In genomic region chr12:109748326-109749059, GRCm38 (mm10) we compare ENCODE assay signal across 8 mouse cellular contexts.
DNase-seq lines count a peak whose midpoint lies in the region; ATAC-seq and TF ChIP-seq lines count a peak whose summit lies in the region.

No protein-coding gene starts in this region.

- 0 out of 2 replicates have a peak overlapping the region, but pooled peaks have one; percentile 9 for H3K4me2 ChIP-seq in intestine, postnatal 0 days (replicated peaks; ENCODE audit: low read depth)
- H3K4me2 ChIP-seq in midbrain, embryonic 15.5 days, result no peak overlapping the region

- no peaks in the 10 kb centered on the region for H3K9me3 ChIP-seq in embryonic facial prominence, embryonic 10.5 days
- no peaks in the 10 kb centered on the region for H3K9me3 ChIP-seq in intestine, postnatal 0 days (ENCODE audit: control insufficient read depth)
- H3K9me3 ChIP-seq in midbrain, embryonic 15.5 days, result no peaks in the 10 kb centered on the region

- H3K4me1 ChIP-seq in heart, adult 2 months (ENCODE audit: control insufficient read depth, insufficient read depth, low read length), result no peaks in the 10 kb centered on the region
- H3K4me1 ChIP-seq in embryonic facial prominence, embryonic 10.5 days, result peaks cover 59% of the 10 kb centered on the region
- peaks cover 3% of the 10 kb centered on the region; the same call in 1 of the 2 replicates for H3K4me1 ChIP-seq in intestine, postnatal 0 days (replicated peaks; ENCODE audit: control insufficient read depth, insufficient read depth, low read length)
- H3K4me1 ChIP-seq in midbrain, embryonic 15.5 days, result peaks cover 51% of the 10 kb centered on the region

- TF ChIP-seq CTCF in heart, adult 2 months (IDR thresholded peaks at IDR 0.05), result no peak
- no peak for TF ChIP-seq CTCF in intestine, postnatal 0 days (IDR thresholded peaks at IDR 0.05; ENCODE audit: low read depth)

- no peak overlapping the region for H3K9ac ChIP-seq in heart, adult 2 months (ENCODE audit: low read depth, low read length)
- H3K9ac ChIP-seq in intestine, postnatal 0 days (ENCODE audit: low read depth, low read length), result no peak overlapping the region
- H3K9ac ChIP-seq in midbrain, embryonic 15.5 days, result no peak overlapping the region

- TF ChIP-seq POLR2A in heart, adult 2 months (IDR thresholded peaks at IDR 0.05; ENCODE audit: insufficient read depth, low read depth, low read length), result no peak

- H3K79me2 ChIP-seq in heart, adult 2 months (replicated peaks; ENCODE audit: control insufficient read depth, insufficient read depth, low read length), result no peaks in the 10 kb centered on the region

- 65% methylated on average over 12 of the region's 12 CpGs for WGBS in heart, adult 2 months
- 82% methylated on average over 12 of the region's 12 CpGs for WGBS in embryonic facial prominence, embryonic 10.5 days
- WGBS in intestine, postnatal 0 days, result 54% methylated on average over 12 of the region's 12 CpGs
- WGBS in midbrain, embryonic 15.5 days, result 72% methylated on average over 12 of the region's 12 CpGs

- intact Hi-C loops in heart, adult 2 months (cut with DNase I), result no loop called here

- no peak for TF ChIP-seq EP300 in heart, adult 2 months (IDR thresholded peaks at IDR 0.05; ENCODE audit: insufficient read depth, low read depth, low read length)

- no peak for ATAC-seq in intestine, postnatal 0 days
- ATAC-seq in midbrain, embryonic 15.5 days (replicated peaks), result no peak
- ATAC-seq in cerebellum, adult (ENCODE audit: insufficient number of reproducible peaks, low FRiP score, low TSS enrichment), result no peak

- no peaks in the 10 kb centered on the region for H3K27me3 ChIP-seq in heart, adult 2 months (ENCODE audit: control insufficient read depth, insufficient read depth, low read length)
- no peaks in the 10 kb centered on the region for H3K27me3 ChIP-seq in embryonic facial prominence, embryonic 10.5 days (replicated peaks; ENCODE audit: low read depth, poor library complexity, severe bottlenecking)
- H3K27me3 ChIP-seq in intestine, postnatal 0 days (replicated peaks; ENCODE audit: control insufficient read depth, insufficient read depth, low read length), result peaks cover 5% of the 10 kb centered on the region; the same call in 1 of the 2 replicates
- H3K27me3 ChIP-seq in midbrain, embryonic 15.5 days (replicated peaks), result no peaks in the 10 kb centered on the region

- DNase-seq in heart, adult 11 months, result peak; percentile 76
- no peak for DNase-seq in heart, adult 2 months
- no peak for DNase-seq in embryonic facial prominence, embryonic 10.5 days (ENCODE audit: low spot score)
- DNase-seq in gastrocnemius, postnatal 25 days, result no peak
- DNase-seq in adrenal gland, postnatal 36 days, result no peak

- H3K36me3 ChIP-seq in heart, adult 2 months (ENCODE audit: control insufficient read depth, insufficient read depth, low read length), result no peaks in the 10 kb centered on the region
- peaks cover 51% of the 10 kb centered on the region for H3K36me3 ChIP-seq in embryonic facial prominence, embryonic 10.5 days (replicated peaks)
- no peaks in the 10 kb centered on the region for H3K36me3 ChIP-seq in intestine, postnatal 0 days (ENCODE audit: control insufficient read depth, insufficient read depth)
- H3K36me3 ChIP-seq in midbrain, embryonic 15.5 days (replicated peaks), result no peaks in the 10 kb centered on the region; the same call in 1 of the 2 replicates

- no peak overlapping the region for H3K4me3 ChIP-seq in heart, adult 2 months
- H3K4me3 ChIP-seq in embryonic facial prominence, embryonic 10.5 days, result no peak overlapping the region
- H3K4me3 ChIP-seq in intestine, postnatal 0 days (ENCODE audit: low read depth, low read length), result no peak overlapping the region
- H3K4me3 ChIP-seq in midbrain, embryonic 15.5 days, result no peak overlapping the region

- H3K27ac ChIP-seq in heart, adult 2 months, result no peak overlapping the region
- peak overlapping the region; percentile 80 for H3K27ac ChIP-seq in embryonic facial prominence, embryonic 10.5 days (replicated peaks)
- no peak overlapping the region for H3K27ac ChIP-seq in intestine, postnatal 0 days (ENCODE audit: low read depth, low read length)
- 0 out of 2 replicates have a peak overlapping the region, but pooled peaks have one; percentile 69 for H3K27ac ChIP-seq in midbrain, embryonic 15.5 days

Comparison
In these comparisons a context has a peak if more than half of its experiments do, and no peak if none do; other contexts are left out.
1. H3K27ac ChIP-seq: peak in embryonic facial prominence, embryonic 10.5 days (single experiment) and midbrain, embryonic 15.5 days (single experiment); none in heart, adult 2 months (single experiment) and intestine, postnatal 0 days (single experiment).